Mouse (Mus musculus): Measurements from ENCODE around the gene Gm20388. TPM values are rescaled to one million over a fixed set of nuclear protein-coding genes. Genes with fewer than 3 reads are reported as not detected.

Gm20388 gene
- polyA plus RNA-seq, 1 experiment from 2014 or later, result not detected

DNA sequence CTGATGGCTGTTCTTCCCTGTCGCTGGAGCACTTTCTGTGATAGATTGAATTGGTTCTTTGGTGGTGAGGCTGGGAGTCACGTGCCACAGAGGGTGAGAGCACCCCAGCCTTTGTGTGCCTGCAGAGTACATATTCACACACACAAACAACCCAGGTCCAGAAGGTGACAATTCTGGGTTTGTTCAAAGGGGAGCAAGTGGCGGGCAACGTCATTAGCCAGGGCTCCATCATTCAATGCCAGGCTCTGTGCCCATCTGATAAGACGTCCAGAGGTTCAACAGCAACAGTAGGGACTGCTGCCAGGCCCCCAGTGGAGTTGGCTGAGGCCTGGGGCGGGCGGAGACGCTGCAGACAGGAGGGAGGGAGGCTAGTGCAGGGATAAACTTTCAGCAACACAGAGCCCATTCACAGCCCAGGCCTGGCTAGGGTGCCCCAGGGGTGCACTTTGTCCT, 1253.4 kb downstream of the Gm20388 start:
- WGBS, result 23% methylated on average over 8 of the region's 8 CpGs
- DNase-seq (ENCODE audit: low spot score) (peak; percentile 64), ATAC-seq (ENCODE audit: low FRiP score, low TSS enrichment) (peak; percentile 60)
- no peaks in the 10 kb centered on the region; the same call in 1 of the 2 replicates for H3K27me3 ChIP-seq (ENCODE audit: control insufficient read depth, insufficient read depth, low read length)
- no peaks in the 10 kb centered on the region for H3K36me3 ChIP-seq (ENCODE audit: control insufficient read depth, insufficient read depth, low read length)
- H3K4me3 ChIP-seq (ENCODE audit: low read depth, low read length), result no peak overlapping the region
- H3K9ac ChIP-seq (ENCODE audit: low read length), result no peak overlapping the region
- no peak for TF ChIP-seq EP300 (optimal IDR thresholded peaks at IDR 0.05)
- no peak for TF ChIP-seq CTCF (IDR thresholded peaks at IDR 0.05; ENCODE audit: low read depth)
- H3K9me3 ChIP-seq (ENCODE audit: control insufficient read depth, low read length), result no peaks in the 10 kb centered on the region
- H3K4me2 ChIP-seq (replicated peaks; ENCODE audit: low read depth), result no peak overlapping the region
- H3K27ac ChIP-seq (replicated peaks), result no peak overlapping the region
- no peaks in the 10 kb centered on the region for H3K4me1 ChIP-seq (replicated peaks; ENCODE audit: control insufficient read depth, insufficient read depth)

- Histone ChIP-seq H3K9me3 (ENCODE audit: control insufficient read depth, low read length) (no peaks in the 10 kb centered on the region), H3K9ac (ENCODE audit: low read length) (no peak overlapping the region), H3K27ac (replicated peaks) (no peak overlapping the region), H3K4me3 (ENCODE audit: low read depth, low read length) (no peak overlapping the region), H3K4me1 (replicated peaks; ENCODE audit: control insufficient read depth, insufficient read depth) (no peaks in the 10 kb centered on the region), H3K27me3 (ENCODE audit: control insufficient read depth, insufficient read depth, low read length) (no peaks in the 10 kb centered on the region), H3K36me3 (ENCODE audit: control insufficient read depth, insufficient read depth, low read length) (no peaks in the 10 kb centered on the region), H3K4me2 (replicated peaks; ENCODE audit: low read depth) (no peak overlapping the region)
- TF ChIP-seq EP300 (optimal IDR thresholded peaks at IDR 0.05) (no peak), CTCF (IDR thresholded peaks at IDR 0.05; ENCODE audit: low read depth) (no peak)
- no peak for DNase-seq (ENCODE audit: low spot score)
- no peak for ATAC-seq (ENCODE audit: low FRiP score, low TSS enrichment)
- 58% methylated on average over 5 of the region's 5 CpGs for WGBS
Measured at GRCm38 (mm10) chr8:121168033-121168432, 1257.4 kb downstream of the Gm20388 start.

- TF ChIP-seq EP300 (optimal IDR thresholded peaks at IDR 0.05), result no peak
- TF ChIP-seq CTCF (IDR thresholded peaks at IDR 0.05; ENCODE audit: low read depth), result no peak
- no peak for ATAC-seq (ENCODE audit: low FRiP score, low TSS enrichment)
Measured at GRCm38 (mm10) chr8:121170116-121170515, 1259.5 kb downstream of the Gm20388 start.

GRCm38 (mm10) chr8:121170626-121171552, 1260.2 kb downstream of the Gm20388 start:
- Histone ChIP-seq H3K4me3 (ENCODE audit: low read depth, low read length) (no peak overlapping the region), H3K4me1 (replicated peaks; ENCODE audit: control insufficient read depth, insufficient read depth) (no peaks in the 10 kb centered on the region), H3K9me3 (ENCODE audit: control insufficient read depth, low read length) (no peaks in the 10 kb centered on the region), H3K36me3 (ENCODE audit: control insufficient read depth, insufficient read depth, low read length) (no peaks in the 10 kb centered on the region), H3K27me3 (ENCODE audit: control insufficient read depth, insufficient read depth, low read length) (no peaks in the 10 kb centered on the region), H3K4me2 (replicated peaks; ENCODE audit: low read depth) (no peak overlapping the region), H3K9ac (ENCODE audit: low read length) (no peak overlapping the region), H3K27ac (replicated peaks) (no peak overlapping the region)
- 52% methylated on average over 27 of the region's 27 CpGs for WGBS
- no peak for ATAC-seq (ENCODE audit: low FRiP score, low TSS enrichment)
- TF ChIP-seq EP300 (optimal IDR thresholded peaks at IDR 0.05) (no peak), CTCF (IDR thresholded peaks at IDR 0.05; ENCODE audit: low read depth) (peak; percentile 26; the same call in 1 of the 2 replicates)
- no peak for DNase-seq (ENCODE audit: low spot score)

More at GRCm38 (mm10) chr8:121170116-121170515, 1259.5 kb downstream of the Gm20388 start:
- Histone ChIP-seq H3K27ac (replicated peaks) (no peak overlapping the region), H3K36me3 (ENCODE audit: control insufficient read depth, insufficient read depth, low read length) (no peaks in the 10 kb centered on the region), H3K27me3 (ENCODE audit: control insufficient read depth, insufficient read depth, low read length) (no peaks in the 10 kb centered on the region), H3K4me1 (replicated peaks; ENCODE audit: control insufficient read depth, insufficient read depth) (no peaks in the 10 kb centered on the region), H3K4me3 (ENCODE audit: low read depth, low read length) (no peak overlapping the region), H3K9ac (ENCODE audit: low read length) (no peak overlapping the region), H3K9me3 (ENCODE audit: control insufficient read depth, low read length) (no peaks in the 10 kb centered on the region), H3K4me2 (replicated peaks; ENCODE audit: low read depth) (no peak overlapping the region)
- no peak for DNase-seq (ENCODE audit: low spot score)
- WGBS, result 49% methylated on average over 7 of the region's 7 CpGs

DNA sequence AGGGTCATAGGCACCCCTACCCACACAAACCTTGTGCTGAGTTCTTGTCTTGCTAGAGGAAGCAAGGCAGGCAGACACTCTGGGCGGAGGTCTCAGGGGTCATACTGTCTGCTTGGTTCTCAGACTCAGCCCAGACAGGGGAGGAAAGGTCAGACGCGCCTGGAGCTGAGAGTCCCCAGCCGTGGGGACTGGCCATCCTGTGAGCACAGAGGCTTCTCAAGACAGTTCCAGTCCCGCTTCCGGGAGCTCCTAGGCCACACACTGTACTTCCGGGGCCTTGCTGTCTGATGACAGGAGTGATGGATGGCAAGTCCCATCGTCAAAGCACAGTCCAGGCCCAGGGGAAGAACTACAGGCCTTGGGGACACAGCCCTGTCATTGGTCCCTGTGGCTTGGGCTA, 1261.9 kb downstream of the Gm20388 start:
- WGBS, result 69% methylated on average over 8 of the region's 8 CpGs
- Histone ChIP-seq H3K27ac (replicated peaks) (no peak overlapping the region), H3K9ac (ENCODE audit: low read length) (no peak overlapping the region), H3K4me3 (ENCODE audit: low read depth, low read length) (no peak overlapping the region), H3K27me3 (ENCODE audit: control insufficient read depth, insufficient read depth, low read length) (no peaks in the 10 kb centered on the region), H3K4me1 (replicated peaks; ENCODE audit: control insufficient read depth, insufficient read depth) (no peaks in the 10 kb centered on the region), H3K4me2 (replicated peaks; ENCODE audit: low read depth) (no peak overlapping the region), H3K9me3 (ENCODE audit: control insufficient read depth, low read length) (no peaks in the 10 kb centered on the region), H3K36me3 (ENCODE audit: control insufficient read depth, insufficient read depth, low read length) (no peaks in the 10 kb centered on the region)
- ATAC-seq (ENCODE audit: low FRiP score, low TSS enrichment) (no peak), DNase-seq (ENCODE audit: low spot score) (no peak)
- TF ChIP-seq EP300 (optimal IDR thresholded peaks at IDR 0.05), result no peak
- TF ChIP-seq CTCF (IDR thresholded peaks at IDR 0.05; ENCODE audit: low read depth), result no peak

- DNase-seq (ENCODE audit: low spot score), result no peak
- peak; percentile 15; the same call in 1 of the 2 replicates for TF ChIP-seq CTCF (IDR thresholded peaks at IDR 0.05; ENCODE audit: low read depth)
- no peak for TF ChIP-seq EP300 (optimal IDR thresholded peaks at IDR 0.05)
Measured at GRCm38 (mm10) chr8:121174178-121174577, 1263.5 kb downstream of the Gm20388 start.

More at GRCm38 (mm10) chr8:121174178-121174577, 1263.5 kb downstream of the Gm20388 start:
- H3K27ac ChIP-seq (replicated peaks), result no peak overlapping the region
- no peak for ATAC-seq (ENCODE audit: low FRiP score, low TSS enrichment)
- no peaks in the 10 kb centered on the region for H3K36me3 ChIP-seq (ENCODE audit: control insufficient read depth, insufficient read depth, low read length)
- no peaks in the 10 kb centered on the region for H3K27me3 ChIP-seq (ENCODE audit: control insufficient read depth, insufficient read depth, low read length)
- H3K9ac ChIP-seq (ENCODE audit: low read length), result no peak overlapping the region
- H3K4me3 ChIP-seq (ENCODE audit: low read depth, low read length), result no peak overlapping the region
- 67% methylated on average over 10 of the region's 10 CpGs for WGBS
- H3K4me2 ChIP-seq (replicated peaks; ENCODE audit: low read depth), result no peak overlapping the region
- H3K9me3 ChIP-seq (ENCODE audit: control insufficient read depth, low read length), result no peaks in the 10 kb centered on the region
- no peaks in the 10 kb centered on the region for H3K4me1 ChIP-seq (replicated peaks; ENCODE audit: control insufficient read depth, insufficient read depth)
